Mouse (Mus musculus): Measurements from ENCODE around the gene Gipc3. TPM values are rescaled to one million over a fixed set of nuclear protein-coding genes. Genes with fewer than 3 reads are reported as not detected.

Gipc3 gene
- polyA plus RNA-seq, 1 experiment: 0.82 TPM

DNA sequence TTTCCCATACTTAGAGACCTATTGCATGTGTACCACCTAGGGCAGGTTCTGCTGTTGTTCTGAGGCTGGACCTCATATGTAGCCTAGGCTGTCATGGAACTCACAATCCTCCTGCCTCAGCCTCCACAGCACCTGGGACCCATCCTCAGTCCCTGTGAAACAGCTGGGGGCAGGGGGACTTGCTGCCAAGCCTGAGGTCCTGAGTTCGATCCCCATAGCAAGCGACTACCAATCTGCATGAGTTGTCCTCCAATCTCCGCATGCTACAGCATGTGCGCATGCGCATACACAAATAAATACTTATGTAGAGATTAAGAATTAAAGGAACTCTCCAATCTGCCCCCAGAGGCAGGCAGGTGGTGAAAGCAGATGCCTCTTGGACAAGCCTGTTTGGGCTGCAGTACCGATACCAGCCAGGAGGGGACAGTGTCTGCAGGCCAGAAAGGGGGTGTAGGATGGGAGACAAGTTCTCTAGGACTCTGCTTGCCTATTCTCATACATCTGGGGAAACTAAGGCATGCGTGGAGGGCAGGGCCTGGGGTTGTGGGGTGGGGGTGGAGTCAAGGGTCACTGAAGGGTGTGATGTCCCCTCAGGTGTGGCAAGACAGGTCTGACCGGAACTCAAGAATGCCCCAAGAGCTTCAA lies 55.4 kb downstream of the Gipc3 start:
- 77% methylated on average over 8 of the region's 8 CpGs for WGBS
- Histone ChIP-seq H3K4me3 (ENCODE audit: control insufficient read depth, insufficient read depth, low read length) (no peak overlapping the region), H3K27me3 (ENCODE audit: control insufficient read depth, insufficient read depth, low read length) (no peaks in the 10 kb centered on the region), H3K27ac (ENCODE audit: control insufficient read depth, insufficient read depth, low read length) (no peak overlapping the region), H3K4me1 (replicated peaks; ENCODE audit: control insufficient read depth, insufficient read depth, low read length) (peaks cover 49% of the 10 kb centered on the region), H3K36me3 (ENCODE audit: control insufficient read depth, insufficient read depth, low read length) (no peaks in the 10 kb centered on the region)
- no peak for TF ChIP-seq POLR2A (IDR thresholded peaks at IDR 0.05; ENCODE audit: control insufficient read depth, extremely low read depth, insufficient read depth, low read length, poor library complexity)
- TF ChIP-seq CTCF (IDR thresholded peaks at IDR 0.05; ENCODE audit: borderline replicate concordance, control insufficient read depth, extremely low read depth, insufficient read depth, low read length, poor library complexity): peak; percentile 87; the same call in 1 of the 2 replicates
- DNase-seq: peak; percentile 74

DNA sequence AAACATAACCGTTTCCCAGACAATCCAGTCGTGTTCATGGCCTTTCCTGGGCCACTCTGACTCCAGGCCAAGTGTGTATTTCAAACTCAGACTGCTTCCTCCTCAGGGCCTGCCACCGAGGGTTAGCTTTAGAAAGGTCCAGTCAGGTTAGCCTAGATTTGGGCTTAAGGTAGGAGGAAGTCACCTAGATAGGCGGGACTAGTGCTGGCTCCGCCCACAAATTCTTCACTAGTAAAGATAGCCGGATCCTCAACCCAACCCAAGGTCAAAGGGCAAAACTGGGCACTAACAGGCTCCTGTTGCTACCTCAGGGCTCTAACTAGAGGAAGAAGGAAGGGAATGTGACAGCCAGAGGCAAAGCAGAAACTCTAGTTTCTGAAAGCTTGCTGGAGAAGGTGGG lies 56.5 kb downstream of the Gipc3 start:
- 72% methylated on average over 6 of the region's 6 CpGs for WGBS
- TF ChIP-seq CTCF (IDR thresholded peaks at IDR 0.05; ENCODE audit: borderline replicate concordance, control insufficient read depth, extremely low read depth, insufficient read depth, low read length, poor library complexity) (no peak), POLR2A (IDR thresholded peaks at IDR 0.05; ENCODE audit: control insufficient read depth, extremely low read depth, insufficient read depth, low read length, poor library complexity) (no peak)
- H3K4me1 ChIP-seq (replicated peaks; ENCODE audit: control insufficient read depth, insufficient read depth, low read length): peaks cover 43% of the 10 kb centered on the region
- no peak overlapping the region for H3K4me3 ChIP-seq (ENCODE audit: control insufficient read depth, insufficient read depth, low read length)
- no peaks in the 10 kb centered on the region for H3K36me3 ChIP-seq (ENCODE audit: control insufficient read depth, insufficient read depth, low read length)
- no peak overlapping the region for H3K27ac ChIP-seq (ENCODE audit: control insufficient read depth, insufficient read depth, low read length)
- no peak for DNase-seq
- no peaks in the 10 kb centered on the region for H3K27me3 ChIP-seq (ENCODE audit: control insufficient read depth, insufficient read depth, low read length)

DNA sequence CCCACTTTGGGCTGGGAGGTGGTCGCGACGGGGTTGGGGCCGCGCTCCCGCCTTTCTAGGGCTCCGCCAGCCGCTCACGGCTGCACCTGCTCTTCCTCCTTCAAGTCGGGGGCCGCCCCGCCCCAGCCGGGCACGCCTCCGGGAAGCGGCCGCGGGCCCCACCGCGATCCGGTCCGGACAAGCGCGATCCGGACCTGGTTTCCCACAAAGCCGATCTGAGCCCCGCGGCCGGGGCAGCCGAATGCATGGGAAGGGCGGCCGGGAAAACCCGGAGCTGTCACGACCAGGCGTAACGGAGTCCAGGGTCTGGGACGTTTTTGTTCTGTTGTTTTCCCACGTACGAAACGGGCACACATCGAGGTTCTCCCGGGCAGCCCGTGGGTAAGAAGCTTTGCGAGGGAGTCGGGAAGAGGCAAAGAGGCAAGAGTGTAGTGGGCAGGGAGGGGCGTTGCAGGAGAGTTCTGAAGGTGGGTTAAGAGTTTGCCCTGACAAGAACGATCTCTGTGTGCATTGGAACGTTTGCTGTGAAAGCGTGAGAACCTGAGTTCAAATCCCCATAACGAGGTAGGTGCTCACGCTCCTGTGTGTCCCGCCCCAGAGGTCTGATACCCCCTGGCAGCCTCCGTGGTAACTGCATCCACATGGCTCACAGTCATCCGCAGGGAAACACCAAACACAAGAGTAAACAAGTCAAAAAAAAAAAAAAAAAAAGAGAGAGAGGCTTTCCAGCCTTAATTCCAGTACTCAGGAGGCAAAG lies 57.2 kb downstream of the Gipc3 start:
- H3K27ac ChIP-seq (ENCODE audit: control insufficient read depth, insufficient read depth, low read length): no peak overlapping the region
- no peaks in the 10 kb centered on the region for H3K36me3 ChIP-seq (ENCODE audit: control insufficient read depth, insufficient read depth, low read length)
- peak overlapping the region; percentile 60 for H3K4me3 ChIP-seq (ENCODE audit: control insufficient read depth, insufficient read depth, low read length)
- WGBS: 2% methylated on average over 54 of the region's 54 CpGs
- peak; percentile 97 for DNase-seq
- peak; percentile 48; the same call in 1 of the 2 replicates for TF ChIP-seq POLR2A (IDR thresholded peaks at IDR 0.05; ENCODE audit: control insufficient read depth, extremely low read depth, insufficient read depth, low read length, poor library complexity)
- no peak for TF ChIP-seq CTCF (IDR thresholded peaks at IDR 0.05; ENCODE audit: borderline replicate concordance, control insufficient read depth, extremely low read depth, insufficient read depth, low read length, poor library complexity)
- H3K27me3 ChIP-seq (ENCODE audit: control insufficient read depth, insufficient read depth, low read length): no peaks in the 10 kb centered on the region
- peaks cover 36% of the 10 kb centered on the region for H3K4me1 ChIP-seq (replicated peaks; ENCODE audit: control insufficient read depth, insufficient read depth, low read length)

Other genes with a start within 250 kb of the Gipc3 start
- gene Creb3l3, start 244.4 kb downstream of the Gipc3 start, polyA plus RNA-seq (2012; rRNA removed): 0.39 and 1.0 TPM in 2 replicates
- 214 and 285 TPM in 2 replicates for gene Map2k2, start 237.4 kb downstream of the Gipc3 start, polyA plus RNA-seq (2012; rRNA removed)
- 66.0 and 87.5 TPM in 2 replicates for gene Zbtb7a, start 208.0 kb downstream of the Gipc3 start, polyA plus RNA-seq (2012; rRNA removed)
- 67.6 and 72.9 TPM in 2 replicates for gene Pias4, start 175.3 kb downstream of the Gipc3 start, polyA plus RNA-seq (2012; rRNA removed)
- gene Eef2, start 166.6 kb downstream of the Gipc3 start, polyA plus RNA-seq (2012; rRNA removed): 2,100 and 2,369 TPM in 2 replicates
- 95.9 and 103 TPM in 2 replicates for gene Dapk3, start 160.3 kb downstream of the Gipc3 start, polyA plus RNA-seq (2012; rRNA removed)
- gene 4930442H23Rik, start 159.4 kb downstream of the Gipc3 start, polyA plus RNA-seq (2012; rRNA removed): not detected in 2 replicates
- 0.12 TPM in 1 of 2 replicates, not detected in the other for gene Nmrk2, start 141.2 kb downstream of the Gipc3 start, polyA plus RNA-seq (2012; rRNA removed)
- gene Atcay, start 112.4 kb downstream of the Gipc3 start, polyA plus RNA-seq (2012; rRNA removed): 2.4 and 2.5 TPM in 2 replicates
- gene Zfr2, start 110.1 kb downstream of the Gipc3 start, polyA plus RNA-seq (2012; rRNA removed): 9.1 and 9.6 TPM in 2 replicates
- gene Matk, start 90.3 kb downstream of the Gipc3 start, polyA plus RNA-seq (2012; rRNA removed): 19.5 and 21.0 TPM in 2 replicates
- 102 and 118 TPM in 2 replicates for gene Mrpl54, start 76.3 kb downstream of the Gipc3 start, polyA plus RNA-seq (2012; rRNA removed)
- 125 and 136 TPM in 2 replicates for gene Apba3, start 76.3 kb downstream of the Gipc3 start, polyA plus RNA-seq (2012; rRNA removed)
- 27.5 and 34.5 TPM in 2 replicates for gene Tjp3, start 51.7 kb downstream of the Gipc3 start, polyA plus RNA-seq (2012; rRNA removed)
- gene Pip5k1c, start 50.3 kb downstream of the Gipc3 start, polyA plus RNA-seq (2012; rRNA removed): 212 and 239 TPM in 2 replicates
- gene Cactin, start 22.2 kb downstream of the Gipc3 start, polyA plus RNA-seq (2012; rRNA removed): 89.3 and 89.6 TPM in 2 replicates
- gene Tbxa2r, start 14.5 kb downstream of the Gipc3 start, polyA plus RNA-seq (2012; rRNA removed): 310 and 312 TPM in 2 replicates
- gene Hmg20b, start 7.2 kb upstream of the Gipc3 start, polyA plus RNA-seq (2012; rRNA removed): 199 and 209 TPM in 2 replicates
- 65.3 and 85.5 TPM in 2 replicates for gene Mfsd12, start 14.2 kb upstream of the Gipc3 start, polyA plus RNA-seq (2012; rRNA removed)
- 12.7 TPM in 2 replicates for gene 4930404N11Rik, start 22.6 kb upstream of the Gipc3 start, polyA plus RNA-seq (2012; rRNA removed)
- 181 and 201 TPM in 2 replicates for gene Fzr1, start 35.2 kb upstream of the Gipc3 start, polyA plus RNA-seq (2012; rRNA removed)
- gene Dohh, start 41.2 kb upstream of the Gipc3 start, polyA plus RNA-seq (2012; rRNA removed): 119 and 123 TPM in 2 replicates
- gene Gm48551, start 41.2 kb upstream of the Gipc3 start, polyA plus RNA-seq (2012; rRNA removed): 4.1 and 5.3 TPM in 2 replicates
- 7.5 and 8.4 TPM in 2 replicates for gene Gm48552, start 45.7 kb upstream of the Gipc3 start, polyA plus RNA-seq (2012; rRNA removed)
- gene Smim24, start 49.8 kb upstream of the Gipc3 start, polyA plus RNA-seq (2012; rRNA removed): 49.7 and 51.1 TPM in 2 replicates
- gene Nfic, start 112.4 kb upstream of the Gipc3 start, polyA plus RNA-seq (2012; rRNA removed): 26.3 and 26.7 TPM in 2 replicates
- gene Celf5, start 139.4 kb upstream of the Gipc3 start, polyA plus RNA-seq (2012; rRNA removed): 4.3 and 5.1 TPM in 2 replicates
- gene Ncln, start 153.1 kb upstream of the Gipc3 start, polyA plus RNA-seq (2012; rRNA removed): 332 and 337 TPM in 2 replicates
- 84.3 and 87.2 TPM in 2 replicates for gene S1pr4, start 156.9 kb upstream of the Gipc3 start, polyA plus RNA-seq (2012; rRNA removed)
- gene Gna15, start 181.0 kb upstream of the Gipc3 start, polyA plus RNA-seq (2012; rRNA removed): 9.5 and 10.6 TPM in 2 replicates
- gene Gna11, start 201.9 kb upstream of the Gipc3 start, polyA plus RNA-seq (2012; rRNA removed): 73.1 and 81.0 TPM in 2 replicates
- 3,110 and 3,125 TPM in 2 replicates for gene Aes, start 216.2 kb upstream of the Gipc3 start, polyA plus RNA-seq (2012; rRNA removed)
- 100 and 115 TPM in 2 replicates for gene Tle2, start 231.3 kb upstream of the Gipc3 start, polyA plus RNA-seq (2012; rRNA removed)

All from thymus, adult 2 months (tissue).